Mouse (Mus musculus) forebrain, embryonic 15.5 days (tissue): ENCODE measurements at regions not wholly inside any gene's neighbourhood (a gene's known extent, or its start where the extent isn't known, plus 50 kb on each side); places are given as distances from the start of the nearest gene placed in this dataset.

Experiments used
- ATAC-seq: fragments of 200-750 bp; cut with Nextera tagmentation; replicated peaks from 2 replicates; pipeline ENCODE4 v1.8.0; 2017; ENCODE audit warnings: mild to moderate bottlenecking, moderate TSS enrichment, moderate library complexity
- H3K27ac ChIP-seq: fragments of 300-500 bp; sonication (generic); replicated peaks from 2 replicates; pipeline ENCODE4 v1.5.1; 2015; ENCODE audit warnings: mild to moderate bottlenecking, inconsistent platforms
- H3K27me3 ChIP-seq: fragments of 300-500 bp; sonication (generic); 2 replicates; pipeline ENCODE4 v1.6.1; 2015; ENCODE audit warnings: inconsistent platforms
- H3K36me3 ChIP-seq: fragments of 300-500 bp; sonication (generic); 2 replicates; pipeline ENCODE4 v1.6.1; 2015; ENCODE audit warnings: mild to moderate bottlenecking, inconsistent platforms
- H3K4me1 ChIP-seq: fragments of 300-500 bp; sonication (generic); 2 replicates; pipeline ENCODE4 v1.6.1; 2015; ENCODE audit warnings: inconsistent platforms
- H3K4me2 ChIP-seq: fragments of 300-500 bp; sonication (generic); replicated peaks from 2 replicates; pipeline ENCODE4 v1.6.1; 2015; ENCODE audit warnings: mild to moderate bottlenecking, inconsistent platforms
- H3K4me3 ChIP-seq: fragments of 300-500 bp; sonication (generic); 2 replicates; pipeline ENCODE4 v1.5.1; 2015; ENCODE audit warnings: mild to moderate bottlenecking, inconsistent platforms
- H3K9ac ChIP-seq: fragments of 300-500 bp; sonication (generic); replicated peaks from 2 replicates; pipeline ENCODE4 v1.6.1; 2015; ENCODE audit warnings: mild to moderate bottlenecking, inconsistent platforms
- H3K9me3 ChIP-seq: fragments of 300-500 bp; sonication (generic); 2 replicates; pipeline ENCODE4 v1.6.1; 2016; ENCODE audit warnings: inconsistent platforms
- WGBS: fragments of 180-500 bp; shearing (Covaris S2); methylation state at CpG from one replicate; pipeline ENCODE4 v1.1.7; 2015; ENCODE audit warnings: mixed read lengths; 5-methylcytosine and 5-hydroxymethylcytosine counted together

- Histone ChIP-seq H3K4me3 (no peak overlapping the region), H3K9me3 (no peaks in the 10 kb centered on the region), H3K36me3 (no peaks in the 10 kb centered on the region), H3K4me1 (peaks cover 16% of the 10 kb centered on the region), H3K4me2 (no peak overlapping the region), H3K9ac (no peak overlapping the region), H3K27ac (no peak overlapping the region), H3K27me3 (no peaks in the 10 kb centered on the region)
- WGBS, result 38% methylated on average over 2 of the region's 2 CpGs
- ATAC-seq, result no peak
These were observed 341.7 kb downstream of the Fam84a start for GRCm38 (mm10) chr12:13810155-13810515.

- no peak overlapping the region for H3K4me3 ChIP-seq
- no peaks in the 10 kb centered on the region for H3K27me3 ChIP-seq
- H3K27ac ChIP-seq, result no peak overlapping the region
- peaks cover 16% of the 10 kb centered on the region for H3K4me1 ChIP-seq
- WGBS, result 49% methylated on average over 6 of the region's 6 CpGs
- no peak overlapping the region for H3K9ac ChIP-seq
- H3K4me2 ChIP-seq, result no peak overlapping the region
- peak; percentile 80 for ATAC-seq
- H3K9me3 ChIP-seq, result no peaks in the 10 kb centered on the region
- H3K36me3 ChIP-seq, result no peaks in the 10 kb centered on the region
These were observed 342.3 kb downstream of the Fam84a start for GRCm38 (mm10) chr12:13809291-13810154.

DNA sequence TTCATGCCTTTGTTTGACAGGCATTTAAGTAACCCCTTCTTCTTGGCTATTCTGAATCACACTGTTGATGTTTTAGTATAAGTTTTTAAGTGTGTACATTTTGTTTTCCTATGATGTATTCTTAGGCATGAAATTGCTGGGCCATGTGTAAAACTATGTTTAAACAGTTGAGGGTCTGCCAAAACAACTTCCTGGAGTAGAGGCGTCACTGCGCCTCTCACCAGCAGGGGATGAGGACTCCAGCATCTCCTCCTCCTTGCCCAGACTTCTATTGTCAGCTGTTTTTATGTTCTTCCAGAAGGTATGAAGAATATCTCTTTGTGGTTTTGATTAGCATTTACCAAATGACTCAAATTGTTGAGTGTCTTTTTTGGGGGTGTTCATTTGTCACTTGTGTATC, 372.1 kb downstream of the Fam84a start:
- no peaks in the 10 kb centered on the region for H3K9me3 ChIP-seq
- H3K9ac ChIP-seq, result no peak overlapping the region
- H3K4me1 ChIP-seq, result no peaks in the 10 kb centered on the region
- H3K36me3 ChIP-seq, result no peaks in the 10 kb centered on the region
- H3K4me2 ChIP-seq, result no peak overlapping the region
- no peak for ATAC-seq
- no peaks in the 10 kb centered on the region for H3K27me3 ChIP-seq
- WGBS, result 89% methylated on average over 2 of the region's 2 CpGs
- H3K4me3 ChIP-seq, result no peak overlapping the region
- no peak overlapping the region for H3K27ac ChIP-seq

- H3K4me1 ChIP-seq, result no peaks in the 10 kb centered on the region
- H3K36me3 ChIP-seq, result no peaks in the 10 kb centered on the region
- 73% methylated on average over 1 of the region's 1 CpGs for WGBS
- no peak overlapping the region for H3K4me2 ChIP-seq
- ATAC-seq, result no peak
- H3K9me3 ChIP-seq, result no peaks in the 10 kb centered on the region
- no peaks in the 10 kb centered on the region for H3K27me3 ChIP-seq
- no peak overlapping the region for H3K9ac ChIP-seq
- no peak overlapping the region for H3K27ac ChIP-seq
- H3K4me3 ChIP-seq, result no peak overlapping the region
These were observed 375.2 kb downstream of the Fam84a start for GRCm38 (mm10) chr12:13776687-13777086.

- Histone ChIP-seq H3K9ac (no peak overlapping the region), H3K4me2 (no peak overlapping the region), H3K4me3 (no peak overlapping the region), H3K9me3 (no peaks in the 10 kb centered on the region), H3K27me3 (no peaks in the 10 kb centered on the region), H3K4me1 (no peaks in the 10 kb centered on the region), H3K36me3 (no peaks in the 10 kb centered on the region), H3K27ac (0 out of 2 replicates have a peak overlapping the region, but pooled peaks have one; percentile 0)
- 84% methylated on average over 2 of the region's 2 CpGs for WGBS
- no peak for ATAC-seq
These were observed 382.2 kb downstream of the Fam84a start for GRCm38 (mm10) chr12:13769696-13770095.

- Histone ChIP-seq H3K9ac (no peak overlapping the region), H3K36me3 (no peaks in the 10 kb centered on the region), H3K4me3 (no peak overlapping the region), H3K4me2 (no peak overlapping the region), H3K4me1 (no peaks in the 10 kb centered on the region), H3K27ac (no peak overlapping the region), H3K9me3 (no peaks in the 10 kb centered on the region), H3K27me3 (no peaks in the 10 kb centered on the region)
- ATAC-seq, result peak; percentile 80
- 69% methylated on average over 4 of the region's 4 CpGs for WGBS
These were observed 382.7 kb downstream of the Fam84a start for GRCm38 (mm10) chr12:13769156-13769555.

- Histone ChIP-seq H3K4me3 (no peak overlapping the region), H3K4me1 (no peaks in the 10 kb centered on the region), H3K9me3 (no peaks in the 10 kb centered on the region), H3K9ac (no peak overlapping the region), H3K36me3 (no peaks in the 10 kb centered on the region), H3K4me2 (no peak overlapping the region), H3K27ac (no peak overlapping the region), H3K27me3 (no peaks in the 10 kb centered on the region)
- WGBS, result 93% methylated on average over 3 of the region's 3 CpGs
- ATAC-seq, result no peak
These were observed 385.4 kb downstream of the Fam84a start for GRCm38 (mm10) chr12:13766486-13766885.

- H3K4me1 ChIP-seq, result no peaks in the 10 kb centered on the region
- H3K36me3 ChIP-seq, result no peaks in the 10 kb centered on the region
- no peaks in the 10 kb centered on the region for H3K27me3 ChIP-seq
- no peak for ATAC-seq
- no peak overlapping the region for H3K4me2 ChIP-seq
- no peak overlapping the region for H3K9ac ChIP-seq
- H3K4me3 ChIP-seq, result no peak overlapping the region
- no peak overlapping the region for H3K27ac ChIP-seq
- H3K9me3 ChIP-seq, result no peaks in the 10 kb centered on the region
- WGBS, result 80% methylated on average over 2 of the region's 2 CpGs
These were observed 398.0 kb downstream of the Fam84a start for GRCm38 (mm10) chr12:13753878-13754277.

GRCm38 (mm10) chr12:13744323-13744931, 407.4 kb downstream of the Fam84a start:
- Histone ChIP-seq H3K9ac (no peak overlapping the region), H3K27me3 (no peaks in the 10 kb centered on the region), H3K9me3 (no peaks in the 10 kb centered on the region), H3K4me2 (no peak overlapping the region), H3K4me3 (no peak overlapping the region), H3K27ac (no peak overlapping the region), H3K36me3 (no peaks in the 10 kb centered on the region), H3K4me1 (no peaks in the 10 kb centered on the region)
- ATAC-seq, result peak; percentile 53
- WGBS, result 71% methylated on average over 2 of the region's 2 CpGs

- Histone ChIP-seq H3K9ac (no peak overlapping the region), H3K4me2 (no peak overlapping the region), H3K36me3 (no peaks in the 10 kb centered on the region), H3K4me3 (no peak overlapping the region), H3K9me3 (no peaks in the 10 kb centered on the region), H3K4me1 (no peaks in the 10 kb centered on the region), H3K27ac (no peak overlapping the region), H3K27me3 (no peaks in the 10 kb centered on the region)
- 86% methylated on average over 2 of the region's 2 CpGs for WGBS
- no peak for ATAC-seq
These were observed 421.8 kb downstream of the Fam84a start for GRCm38 (mm10) chr12:13729901-13730637.

GRCm38 (mm10) chr12:13728986-13729385, 422.9 kb downstream of the Fam84a start:
- Histone ChIP-seq H3K27me3 (no peaks in the 10 kb centered on the region), H3K4me3 (no peak overlapping the region)
- WGBS, result 83% methylated on average over 4 of the region's 4 CpGs

GRCm38 (mm10) chr12:13724511-13724910, 427.3 kb downstream of the Fam84a start:
- H3K4me3 ChIP-seq, result no peak overlapping the region
- H3K27ac ChIP-seq, result no peak overlapping the region
- no peaks in the 10 kb centered on the region for H3K27me3 ChIP-seq
- no peaks in the 10 kb centered on the region for H3K4me1 ChIP-seq
- no peak for ATAC-seq
- no peaks in the 10 kb centered on the region for H3K9me3 ChIP-seq
- no peak overlapping the region for H3K9ac ChIP-seq
- WGBS, result 92% methylated on average over 2 of the region's 2 CpGs
- no peak overlapping the region for H3K4me2 ChIP-seq
- no peaks in the 10 kb centered on the region for H3K36me3 ChIP-seq

More at GRCm38 (mm10) chr12:13728986-13729385, 422.9 kb downstream of the Fam84a start:
- Histone ChIP-seq H3K36me3 (no peaks in the 10 kb centered on the region), H3K4me1 (no peaks in the 10 kb centered on the region), H3K4me2 (no peak overlapping the region), H3K9ac (no peak overlapping the region), H3K27ac (no peak overlapping the region), H3K9me3 (no peaks in the 10 kb centered on the region)
- no peak for ATAC-seq
